In the genomic region with DNA sequence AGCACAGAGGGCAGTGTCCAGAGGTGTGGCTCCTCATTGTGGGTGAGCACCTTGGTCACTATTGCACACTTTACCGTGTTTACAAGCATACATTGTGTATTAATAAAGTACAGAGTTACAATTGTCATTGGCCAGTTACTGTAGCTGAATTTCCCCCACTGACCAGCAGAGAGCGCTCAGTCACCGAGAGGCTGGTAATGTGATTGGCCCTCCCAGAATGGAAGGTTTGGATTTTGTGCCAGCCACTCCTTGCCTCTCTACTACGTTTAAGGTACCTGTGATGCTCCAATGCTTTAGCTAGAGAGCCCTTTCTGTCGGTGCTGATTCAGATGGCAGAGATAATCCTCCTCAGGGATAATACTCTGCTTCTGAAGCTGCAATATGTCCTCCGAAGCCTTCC, we compare ENCODE assay signal across 8 mouse cellular contexts. TPM values are rescaled to one million over a fixed set of nuclear protein-coding genes. Genes with fewer than 3 reads are reported as not detected.
DNase-seq lines count a peak whose midpoint lies in the region; ATAC-seq and TF ChIP-seq lines count a peak whose summit lies in the region.

No protein-coding gene starts in this region.

- H3K27me3 ChIP-seq in heart, embryonic 10.5 days (ENCODE audit: insufficient read depth, poor library complexity, severe bottlenecking) = no peaks in the 10 kb centered on the region
- H3K27me3 ChIP-seq in midbrain, embryonic 13.5 days = peaks cover 7% of the 10 kb centered on the region; the same call in 1 of the 2 replicates
- H3K27me3 ChIP-seq in stomach, postnatal 0 days (ENCODE audit: control insufficient read depth, insufficient read depth, low read length) = no peaks in the 10 kb centered on the region

- no peak overlapping the region for H3K27ac ChIP-seq in heart, embryonic 10.5 days
- no peak overlapping the region for H3K27ac ChIP-seq in midbrain, embryonic 13.5 days
- no peak overlapping the region for H3K27ac ChIP-seq in stomach, postnatal 0 days (replicated peaks)

- H3K9me3 ChIP-seq in heart, embryonic 10.5 days = no peaks in the 10 kb centered on the region
- H3K9me3 ChIP-seq in midbrain, embryonic 13.5 days = no peaks in the 10 kb centered on the region
- H3K9me3 ChIP-seq in stomach, postnatal 0 days (ENCODE audit: control insufficient read depth, low read length) = no peaks in the 10 kb centered on the region

- peak; percentile 50; the same call in 1 of the 2 replicates for ATAC-seq in midbrain, embryonic 13.5 days
- peak; percentile 41; the same call in 1 of the 2 replicates for ATAC-seq in stomach, postnatal 0 days (ENCODE audit: low FRiP score, low TSS enrichment)

- peaks cover 18% of the 10 kb centered on the region for H3K4me1 ChIP-seq in heart, embryonic 10.5 days
- H3K4me1 ChIP-seq in midbrain, embryonic 13.5 days (replicated peaks) = peaks cover 21% of the 10 kb centered on the region
- H3K4me1 ChIP-seq in stomach, postnatal 0 days (replicated peaks; ENCODE audit: control insufficient read depth, insufficient read depth) = no peaks in the 10 kb centered on the region; the same call in 1 of the 2 replicates

- TF ChIP-seq CTCF in stomach, postnatal 0 days (IDR thresholded peaks at IDR 0.05; ENCODE audit: low read depth) = peak; percentile 99

- no peak overlapping the region for H3K4me2 ChIP-seq in midbrain, embryonic 13.5 days (replicated peaks)
- H3K4me2 ChIP-seq in stomach, postnatal 0 days (replicated peaks; ENCODE audit: low read depth) = no peak overlapping the region

- TF ChIP-seq EP300 in stomach, postnatal 0 days (optimal IDR thresholded peaks at IDR 0.05) = no peak

- no peak overlapping the region for H3K9ac ChIP-seq in midbrain, embryonic 13.5 days (replicated peaks)
- H3K9ac ChIP-seq in stomach, postnatal 0 days (ENCODE audit: low read length) = no peak overlapping the region

- WGBS in heart, embryonic 10.5 days = 26% methylated on average over 6 of the region's 6 CpGs
- 20% methylated on average over 6 of the region's 6 CpGs for WGBS in midbrain, embryonic 13.5 days
- 17% methylated on average over 6 of the region's 6 CpGs for WGBS in stomach, postnatal 0 days

- H3K4me3 ChIP-seq in heart, embryonic 10.5 days = no peak overlapping the region
- no peak overlapping the region for H3K4me3 ChIP-seq in midbrain, embryonic 13.5 days (replicated peaks)
- no peak overlapping the region for H3K4me3 ChIP-seq in stomach, postnatal 0 days (ENCODE audit: low read depth, low read length)

- H3K36me3 ChIP-seq in heart, embryonic 10.5 days = no peaks in the 10 kb centered on the region
- H3K36me3 ChIP-seq in midbrain, embryonic 13.5 days = no peaks in the 10 kb centered on the region
- no peaks in the 10 kb centered on the region for H3K36me3 ChIP-seq in stomach, postnatal 0 days (ENCODE audit: control insufficient read depth, insufficient read depth, low read length)

- peak; percentile 92 for DNase-seq in heart, adult 11 months
- DNase-seq in heart, embryonic 10.5 days (ENCODE audit: low spot score) = no peak
- peak; percentile 64 for DNase-seq in adrenal gland, adult 2 months
- DNase-seq in embryo, embryonic 10.5 days (ENCODE audit: low spot score) = peak; percentile 83
- DNase-seq in heart, postnatal 36 days = peak; percentile 75 to 80
- peak; percentile 39 for DNase-seq in left cerebral cortex, adult 11 months (ENCODE audit: low spot score)
- peak; percentile 74 for DNase-seq in stomach, postnatal 0 days (ENCODE audit: low spot score)

- intact Hi-C loops in heart, postnatal 36 days (cut with DNase I) = loop anchor here (1.0 to 10.0 kb wide), 4 partner anchors 111 to 404 kb away; no protein-coding TSS in a partner anchor

RNA-seq across cellular contexts. Expression of gene Stx8, which starts 38.2 kb away (rescaled TPM):
- 53.3 and 57.1 TPM in 2 replicates for polyA plus RNA-seq in heart, embryonic 10.5 days (2016; fragmentation: Nextera tagmentation; extraction: Ambion mirVana)
- total RNA-seq in adrenal gland, adult 2 months (2021) = 10 to 100 TPM; 28.5 to 36.1 TPM
- 1.1 and 2.2 TPM in 2 replicates for polyA plus RNA-seq in adrenal gland, adult 2 months (2012; rRNA removed)
- 10 to 100 TPM; 24.1 to 25.1 TPM for total RNA-seq in heart, postnatal 36 days (2021)
- 67.4 and 69.2 TPM in 2 replicates for polyA plus RNA-seq in midbrain, embryonic 13.5 days (2015; fragmentation: Nextera tagmentation; extraction: Ambion mirVana)
- polyA plus RNA-seq in stomach, postnatal 0 days (2015; fragmentation: Nextera tagmentation; extraction: Ambion mirVana) = 71.0 and 76.1 TPM in 2 replicates

RNA-seq across cellular contexts. Expression of gene Cfap52, which starts 38.7 kb away (rescaled TPM):
- 0.35 and 0.48 TPM in 2 replicates for polyA plus RNA-seq in heart, embryonic 10.5 days (2016; fragmentation: Nextera tagmentation; extraction: Ambion mirVana)
- total RNA-seq in adrenal gland, adult 2 months (2021) = not detected
- not detected in 2 replicates for polyA plus RNA-seq in adrenal gland, adult 2 months (2012; rRNA removed)
- not detected for total RNA-seq in heart, postnatal 36 days (2021)
- 1.4 and 2.2 TPM in 2 replicates for polyA plus RNA-seq in midbrain, embryonic 13.5 days (2015; fragmentation: Nextera tagmentation; extraction: Ambion mirVana)
- 0.35 and 0.42 TPM in 2 replicates for polyA plus RNA-seq in stomach, postnatal 0 days (2015; fragmentation: Nextera tagmentation; extraction: Ambion mirVana)

Comparison
In these comparisons a context has a peak if more than half of its experiments do, and no peak if none do; other contexts are left out.
1. RNA of gene Stx8, which starts 38.2 kb away (polyA plus RNA-seq): 71.0 to 76.1 TPM in stomach, postnatal 0 days, 67.4 to 69.2 TPM in midbrain, embryonic 13.5 days and 53.3 to 57.1 TPM in heart, embryonic 10.5 days; 1.1 to 2.2 TPM in adrenal gland, adult 2 months; every median in the first group is over 10 times any median in the second.